ENCODE assay signal across 8 mouse cellular contexts in genomic region chr12:3427891-3428775, GRCm38 (mm10). TPM values are rescaled to one million over a fixed set of nuclear protein-coding genes. Genes with fewer than 3 reads are reported as not detected.
DNase-seq lines count a peak whose midpoint lies in the region; ATAC-seq and TF ChIP-seq lines count a peak whose summit lies in the region.

No protein-coding gene starts in this region.

- H3K4me3 ChIP-seq in kidney, postnatal 0 days (replicated peaks; ENCODE audit: low read depth, low read length) = peak overlapping the region; percentile 79
- H3K4me3 ChIP-seq in embryonic facial prominence, embryonic 12.5 days = peak overlapping the region; percentile 81
- peak overlapping the region; percentile 95 for H3K4me3 ChIP-seq in intestine, embryonic 14.5 days (ENCODE audit: low read depth, low read length)
- peak overlapping the region; percentile 89 for H3K4me3 ChIP-seq in neural tube, embryonic 12.5 days

- H3K27ac ChIP-seq in kidney, postnatal 0 days = no peak overlapping the region
- no peak overlapping the region for H3K27ac ChIP-seq in embryonic facial prominence, embryonic 12.5 days
- H3K27ac ChIP-seq in intestine, embryonic 14.5 days (ENCODE audit: low read depth) = peak overlapping the region; percentile 96; the same call in 1 of the 2 replicates
- no peak overlapping the region for H3K27ac ChIP-seq in neural tube, embryonic 12.5 days

- no peaks in the 10 kb centered on the region for H3K36me3 ChIP-seq in kidney, postnatal 0 days (ENCODE audit: insufficient read depth, low read length)
- no peaks in the 10 kb centered on the region for H3K36me3 ChIP-seq in embryonic facial prominence, embryonic 12.5 days
- no peaks in the 10 kb centered on the region for H3K36me3 ChIP-seq in intestine, embryonic 14.5 days (ENCODE audit: control insufficient read depth, insufficient read depth, low read length)
- H3K36me3 ChIP-seq in neural tube, embryonic 12.5 days = no peaks in the 10 kb centered on the region

- no peaks in the 10 kb centered on the region for H3K9me3 ChIP-seq in kidney, postnatal 0 days (replicated peaks; ENCODE audit: low read length)
- H3K9me3 ChIP-seq in embryonic facial prominence, embryonic 12.5 days = no peaks in the 10 kb centered on the region
- no peaks in the 10 kb centered on the region for H3K9me3 ChIP-seq in intestine, embryonic 14.5 days (ENCODE audit: control insufficient read depth, low read length)
- no peaks in the 10 kb centered on the region for H3K9me3 ChIP-seq in neural tube, embryonic 12.5 days

- DNase-seq in kidney, postnatal 0 days (ENCODE audit: low spot score) = no peak
- no peak for DNase-seq in kidney, postnatal 14 days
- no peak for DNase-seq in intestine, embryonic 14.5 days (ENCODE audit: low spot score)
- no peak for DNase-seq in urinary bladder, postnatal 4 days (ENCODE audit: low spot score in 2 of 2)
- DNase-seq in layer of hippocampus, adult 11-12 months (ENCODE audit: low spot score) = no peak
- DNase-seq in thymus, postnatal 25 days = no peak

- peak overlapping the region; percentile 72 for H3K4me2 ChIP-seq in kidney, postnatal 0 days (ENCODE audit: low read length)
- H3K4me2 ChIP-seq in embryonic facial prominence, embryonic 12.5 days (replicated peaks) = peak overlapping the region; percentile 55
- peak overlapping the region; percentile 47 for H3K4me2 ChIP-seq in intestine, embryonic 14.5 days (ENCODE audit: low read length)
- peak overlapping the region; percentile 71 for H3K4me2 ChIP-seq in neural tube, embryonic 12.5 days (replicated peaks)

- WGBS in kidney, postnatal 0 days = 70% methylated on average over 11 of the region's 11 CpGs
- WGBS in embryonic facial prominence, embryonic 12.5 days = 69% methylated on average over 11 of the region's 11 CpGs
- WGBS in intestine, embryonic 14.5 days = 66% methylated on average over 11 of the region's 11 CpGs
- WGBS in neural tube, embryonic 12.5 days = 69% methylated on average over 11 of the region's 11 CpGs

- H3K9ac ChIP-seq in kidney, postnatal 0 days (ENCODE audit: low read depth, low read length) = peak overlapping the region; percentile 98
- H3K9ac ChIP-seq in embryonic facial prominence, embryonic 12.5 days = no peak overlapping the region
- H3K9ac ChIP-seq in intestine, embryonic 14.5 days (ENCODE audit: low read length) = peak overlapping the region; percentile 93; the same call in 1 of the 2 replicates
- no peak overlapping the region for H3K9ac ChIP-seq in neural tube, embryonic 12.5 days

- H3K27me3 ChIP-seq in kidney, postnatal 0 days (ENCODE audit: insufficient read depth, low read length) = no peaks in the 10 kb centered on the region
- no peaks in the 10 kb centered on the region for H3K27me3 ChIP-seq in embryonic facial prominence, embryonic 12.5 days
- H3K27me3 ChIP-seq in intestine, embryonic 14.5 days (replicated peaks; ENCODE audit: control insufficient read depth, insufficient read depth, low read length) = no peaks in the 10 kb centered on the region
- no peaks in the 10 kb centered on the region for H3K27me3 ChIP-seq in neural tube, embryonic 12.5 days (replicated peaks)

- TF ChIP-seq CTCF in kidney, postnatal 0 days (IDR thresholded peaks at IDR 0.05; ENCODE audit: low read depth) = 0 out of 2 replicates have a peak, but pooled peaks have one; percentile 20

- H3K4me1 ChIP-seq in kidney, postnatal 0 days (replicated peaks; ENCODE audit: insufficient read depth, low read length) = peaks cover 6% of the 10 kb centered on the region
- H3K4me1 ChIP-seq in embryonic facial prominence, embryonic 12.5 days = 0 out of 2 replicates have a peak, but pooled peaks cover 11% of the 10 kb centered on the region
- peaks cover 18% of the 10 kb centered on the region; the same call in 1 of the 2 replicates for H3K4me1 ChIP-seq in intestine, embryonic 14.5 days (replicated peaks; ENCODE audit: control insufficient read depth, insufficient read depth, low read length)
- peaks cover 14% of the 10 kb centered on the region; the same call in 1 of the 2 replicates for H3K4me1 ChIP-seq in neural tube, embryonic 12.5 days

- ATAC-seq in kidney, postnatal 0 days (replicated peaks; ENCODE audit: low FRiP score, low read depth) = no peak
- ATAC-seq in embryonic facial prominence, embryonic 12.5 days (ENCODE audit: insufficient number of reproducible peaks, insufficient read depth, low FRiP score, low TSS enrichment) = no peak
- ATAC-seq in intestine, embryonic 14.5 days (replicated peaks; ENCODE audit: low FRiP score, low TSS enrichment, low read depth) = no peak
- no peak for ATAC-seq in neural tube, embryonic 12.5 days (ENCODE audit: low FRiP score, low read depth)

RNA-seq across cellular contexts. Expression of gene Asxl2, which starts 1.5 kb away (rescaled TPM):
- 9.6 and 10.5 TPM in 2 replicates for polyA plus RNA-seq in kidney, postnatal 0 days (2015; fragmentation: Nextera tagmentation; extraction: Ambion mirVana)
- 19.6 and 19.9 TPM in 2 replicates for polyA plus RNA-seq in embryonic facial prominence, embryonic 12.5 days (2016; fragmentation: Nextera tagmentation; extraction: Ambion mirVana)
- polyA plus RNA-seq in intestine, embryonic 14.5 days (2014; fragmentation: Nextera tagmentation; extraction: Ambion mirVana) = 19.7 and 21.5 TPM in 2 replicates
- 16.0 and 16.8 TPM in 2 replicates for polyA plus RNA-seq in neural tube, embryonic 12.5 days (2016; fragmentation: Nextera tagmentation; extraction: Ambion mirVana)

Comparison
In these comparisons a context has a peak if more than half of its experiments do, and no peak if none do; other contexts are left out.
1. H3K9ac ChIP-seq: peak in kidney, postnatal 0 days (single experiment) and intestine, embryonic 14.5 days (single experiment); none in embryonic facial prominence, embryonic 12.5 days (single experiment) and neural tube, embryonic 12.5 days (single experiment).
2. Peak in every context shown above with its lines, with median percentiles within 50 percentile points of each other: H3K4me2 ChIP-seq and H3K4me3 ChIP-seq.